Mouse (Mus musculus) common myeloid progenitor, adult 5-6 weeks (primary cell): ENCODE data around the gene Hmcn1. TPM values are rescaled to one million over a fixed set of nuclear protein-coding genes. Genes with fewer than 3 reads are reported as not detected.

Experiments used
- ATAC-seq: replicated peaks from 2 replicates; pipeline ENCODE4 v1.8.0; 2016; ENCODE audit warnings: low read depth, mild to moderate bottlenecking, moderate TSS enrichment, inconsistent platforms; ENCODE audit not compliant: poor library complexity, severe bottlenecking
- total RNA-seq: library from RNA; stranded (forward); fragments of 200-1000, 187-1606 nt; gene quantifications from 2 replicates; pipeline ENCODE4 v1.2.3, GENCODE M21; 2017

The Hmcn1 gene
- total RNA-seq, 1 experiment from 2014 or later: not detected

GRCm38 (mm10) chr1:150580561-150580960, 412.7 kb downstream of the Hmcn1 start:
- 0 out of 2 replicates have a peak, but pooled peaks have one; percentile 29 for ATAC-seq

GRCm38 (mm10) chr1:150573407-150573806, 419.8 kb downstream of the Hmcn1 start:
- ATAC-seq: no peak

GRCm38 (mm10) chr1:150570562-150571156, 422.6 kb downstream of the Hmcn1 start:
- ATAC-seq: no peak

- no peak for ATAC-seq
Measured at GRCm38 (mm10) chr1:150569820-150570543, 423.3 kb downstream of the Hmcn1 start.

- no peak for ATAC-seq
Measured at GRCm38 (mm10) chr1:150566287-150566686, 426.9 kb downstream of the Hmcn1 start.

GRCm38 (mm10) chr1:150556621-150557020, 436.6 kb downstream of the Hmcn1 start:
- 0 out of 2 replicates have a peak, but pooled peaks have one; percentile 39 for ATAC-seq

- ATAC-seq: no peak
Measured at GRCm38 (mm10) chr1:150551390-150551789, 441.8 kb downstream of the Hmcn1 start.

- no peak for ATAC-seq
Measured at GRCm38 (mm10) chr1:150546463-150546862, 446.8 kb downstream of the Hmcn1 start.

GRCm38 (mm10) chr1:150540267-150540666, 453.0 kb downstream of the Hmcn1 start:
- peak; percentile 93 for ATAC-seq

- ATAC-seq: no peak
Measured at GRCm38 (mm10) chr1:150537410-150538128, 455.7 kb downstream of the Hmcn1 start.

- no peak for ATAC-seq
Measured at GRCm38 (mm10) chr1:150535770-150536534, 457.3 kb downstream of the Hmcn1 start.

- no peak for ATAC-seq
Measured at GRCm38 (mm10) chr1:150534587-150534986, 458.6 kb downstream of the Hmcn1 start.

GRCm38 (mm10) chr1:150513041-150513440, 480.2 kb downstream of the Hmcn1 start:
- no peak for ATAC-seq

Other genes with a start within 250 kb of the Hmcn1 start
- gene Gm47985, start 189.1 kb upstream of the Hmcn1 start, total RNA-seq: 0.69 TPM in 1 of 2 replicates, not detected in the other
- not detected in 2 replicates for gene Gm8947, start 198.9 kb upstream of the Hmcn1 start, total RNA-seq
- not detected in 2 replicates for gene Gm47995, start 205.0 kb upstream of the Hmcn1 start, total RNA-seq
- not detected in 2 replicates for gene 3110040M04Rik, start 210.7 kb upstream of the Hmcn1 start, total RNA-seq
- 1.6 and 4.8 TPM in 2 replicates for gene Gm47996, start 216.7 kb upstream of the Hmcn1 start, total RNA-seq